Mouse (Mus musculus): ENCODE measurements around the gene Olfr835. TPM values are rescaled to one million over a fixed set of nuclear protein-coding genes. Genes with fewer than 3 reads are reported as not detected.

Gene Olfr835
- not detected in 2 replicates for polyA plus RNA-seq (2012; rRNA removed)

DNA sequence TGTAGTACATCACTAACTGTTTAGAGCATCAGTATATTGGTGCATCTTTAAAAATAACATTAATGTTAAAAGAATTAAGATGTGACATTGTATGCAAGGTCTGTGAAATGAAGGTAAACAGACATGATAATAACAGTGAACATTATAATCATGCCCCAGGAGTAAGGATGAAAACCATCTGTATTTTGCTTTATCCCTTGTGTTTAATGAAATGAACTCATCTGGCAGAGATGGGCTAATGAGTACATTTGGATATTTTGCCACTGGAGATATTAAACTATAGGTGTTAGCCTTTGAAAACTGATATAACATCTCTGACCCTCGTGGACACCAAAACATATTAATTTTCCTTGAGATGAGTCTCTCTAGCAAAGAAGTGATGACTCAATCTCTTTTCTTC is at the start of gene Olfr835:
Olfr835 (plus strand) TSS at position 301 of the 400 bp plus-strand sequence.

DNA sequence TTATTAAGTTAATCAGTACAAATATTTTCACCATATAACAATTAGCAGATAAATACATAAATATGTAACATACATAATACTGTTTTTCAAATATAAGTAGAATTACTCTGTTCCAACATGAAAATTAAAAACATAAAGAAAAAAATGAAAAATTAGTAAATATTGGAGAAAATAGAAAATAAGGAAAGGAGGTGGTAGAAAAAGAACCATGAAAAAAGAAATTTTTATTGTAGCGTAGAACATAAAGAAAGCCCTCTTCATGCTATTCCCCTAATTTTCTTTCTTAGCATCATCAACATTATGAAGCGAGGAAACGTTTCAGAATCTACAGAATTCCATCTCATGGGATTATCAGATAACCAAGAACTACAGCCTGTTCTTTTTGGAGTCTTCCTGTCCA is 44.8 kb upstream of the Olfr835 start, which contains the start of gene Olfr834:
Olfr834 (plus strand) TSS at position 301 of the 400 bp plus-strand sequence.

Other genes with a start within 250 kb of the Olfr835 start
- gene Olfr828, start 213.2 kb upstream of the Olfr835 start, polyA plus RNA-seq (2012; rRNA removed): not detected in 2 replicates
- not detected in 2 replicates for gene Olfr829, start 177.8 kb upstream of the Olfr835 start, polyA plus RNA-seq (2012; rRNA removed)
- gene Olfr830, start 158.0 kb upstream of the Olfr835 start, polyA plus RNA-seq (2012; rRNA removed): not detected in 2 replicates
- not detected in 2 replicates for gene Olfr832, start 95.6 kb upstream of the Olfr835 start, polyA plus RNA-seq (2012; rRNA removed)
- gene Olfr834, start 44.7 kb upstream of the Olfr835 start, polyA plus RNA-seq (2012; rRNA removed): not detected in 2 replicates
- gene Olfr836, start 87.6 kb downstream of the Olfr835 start, polyA plus RNA-seq (2012; rRNA removed): not detected in 2 replicates
- not detected in 2 replicates for gene Olfr837, start 103.6 kb downstream of the Olfr835 start, polyA plus RNA-seq (2012; rRNA removed)
- not detected in 2 replicates for gene Olfr839-ps1, start 144.6 kb downstream of the Olfr835 start, polyA plus RNA-seq (2012; rRNA removed)
- not detected in 2 replicates for gene Olfr843, start 219.3 kb downstream of the Olfr835 start, polyA plus RNA-seq (2012; rRNA removed)

All from central nervous system, embryonic 18 days (tissue).